Mouse (Mus musculus): ENCODE measurements at regions not wholly inside any gene's neighbourhood (a gene's known extent, or its start where the extent isn't known, plus 50 kb on each side); places are given as distances from the start of the nearest gene placed in this dataset.

- TF ChIP-seq CTCF (IDR thresholded peaks at IDR 0.05; ENCODE audit: low read depth): no peak
- H3K4me1 ChIP-seq (replicated peaks; ENCODE audit: insufficient read depth, low read length): no peaks in the 10 kb centered on the region
These were observed 406.3 kb upstream of the Fam92a start for GRCm38 (mm10) chr4:12578102-12578501.

DNA sequence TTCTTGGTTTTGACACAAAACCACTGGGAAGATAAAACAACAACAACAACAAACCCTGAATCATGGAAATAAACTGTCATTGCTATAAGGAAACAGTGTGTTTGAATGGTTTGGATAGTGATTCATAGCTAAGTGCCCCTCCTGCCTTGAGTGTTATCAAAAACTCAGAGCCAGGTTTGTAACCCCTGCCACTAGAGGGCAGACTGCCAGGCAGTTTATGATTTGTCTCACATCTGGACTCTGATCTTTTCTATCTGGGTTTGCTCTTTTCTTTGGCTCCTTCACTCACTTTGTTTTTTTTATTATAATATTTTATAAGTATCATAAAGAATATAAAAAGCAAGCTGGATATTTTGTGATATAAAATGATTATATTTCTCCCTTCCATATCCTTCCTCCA lies 400.1 kb upstream of the Fam92a start:
- H3K4me1 ChIP-seq (replicated peaks; ENCODE audit: insufficient read depth, low read length): no peaks in the 10 kb centered on the region
- no peak overlapping the region for H3K27ac ChIP-seq
- H3K4me3 ChIP-seq (replicated peaks; ENCODE audit: low read depth, low read length): no peak overlapping the region
- peak; percentile 62 for TF ChIP-seq CTCF (IDR thresholded peaks at IDR 0.05; ENCODE audit: low read depth)
- no peak overlapping the region for H3K4me2 ChIP-seq (ENCODE audit: low read length)
- DNase-seq (ENCODE audit: low spot score) (peak; percentile 10), ATAC-seq (replicated peaks; ENCODE audit: low FRiP score, low read depth) (no peak)
- no peaks in the 10 kb centered on the region for H3K36me3 ChIP-seq (ENCODE audit: insufficient read depth, low read length)
- no peak overlapping the region for H3K9ac ChIP-seq (ENCODE audit: low read depth, low read length)
- no peaks in the 10 kb centered on the region for H3K9me3 ChIP-seq (replicated peaks; ENCODE audit: low read length)
- H3K27me3 ChIP-seq (ENCODE audit: insufficient read depth, low read length): no peaks in the 10 kb centered on the region

More at GRCm38 (mm10) chr4:12578102-12578501, 406.3 kb upstream of the Fam92a start:
- Histone ChIP-seq H3K4me2 (ENCODE audit: low read length) (no peak overlapping the region), H3K27me3 (ENCODE audit: insufficient read depth, low read length) (no peaks in the 10 kb centered on the region), H3K36me3 (ENCODE audit: insufficient read depth, low read length) (no peaks in the 10 kb centered on the region), H3K9me3 (replicated peaks; ENCODE audit: low read length) (no peaks in the 10 kb centered on the region), H3K4me3 (replicated peaks; ENCODE audit: low read depth, low read length) (no peak overlapping the region), H3K27ac (no peak overlapping the region), H3K9ac (ENCODE audit: low read depth, low read length) (no peak overlapping the region)
- ATAC-seq (replicated peaks; ENCODE audit: low FRiP score, low read depth): no peak
- WGBS: 66% methylated on average over 4 of the region's 4 CpGs
- DNase-seq (ENCODE audit: low spot score): no peak

GRCm38 (mm10) chr4:12570689-12571088 lies 398.9 kb upstream of the Fam92a start:
- no peaks in the 10 kb centered on the region for H3K9me3 ChIP-seq (replicated peaks; ENCODE audit: low read length)
- H3K36me3 ChIP-seq (ENCODE audit: insufficient read depth, low read length): no peaks in the 10 kb centered on the region
- WGBS: 79% methylated on average over 7 of the region's 7 CpGs
- H3K27me3 ChIP-seq (ENCODE audit: insufficient read depth, low read length): no peaks in the 10 kb centered on the region
- H3K4me3 ChIP-seq (replicated peaks; ENCODE audit: low read depth, low read length): no peak overlapping the region
- H3K27ac ChIP-seq: no peak overlapping the region
- H3K4me2 ChIP-seq (ENCODE audit: low read length): no peak overlapping the region
- no peak for TF ChIP-seq CTCF (IDR thresholded peaks at IDR 0.05; ENCODE audit: low read depth)
- no peak for ATAC-seq (replicated peaks; ENCODE audit: low FRiP score, low read depth)
- H3K9ac ChIP-seq (ENCODE audit: low read depth, low read length): no peak overlapping the region
- DNase-seq (ENCODE audit: low spot score): no peak
- H3K4me1 ChIP-seq (replicated peaks; ENCODE audit: insufficient read depth, low read length): no peaks in the 10 kb centered on the region

GRCm38 (mm10) chr4:12567643-12568042 lies 395.8 kb upstream of the Fam92a start:
- TF ChIP-seq CTCF (IDR thresholded peaks at IDR 0.05; ENCODE audit: low read depth): no peak
- no peak for DNase-seq (ENCODE audit: low spot score)
- WGBS: 24% methylated on average over 5 of the region's 5 CpGs
- no peak overlapping the region for H3K27ac ChIP-seq
- no peaks in the 10 kb centered on the region for H3K9me3 ChIP-seq (replicated peaks; ENCODE audit: low read length)
- no peaks in the 10 kb centered on the region for H3K36me3 ChIP-seq (ENCODE audit: insufficient read depth, low read length)
- no peak overlapping the region for H3K9ac ChIP-seq (ENCODE audit: low read depth, low read length)
- ATAC-seq (replicated peaks; ENCODE audit: low FRiP score, low read depth): no peak
- H3K4me1 ChIP-seq (replicated peaks; ENCODE audit: insufficient read depth, low read length): no peaks in the 10 kb centered on the region
- no peak overlapping the region for H3K4me2 ChIP-seq (ENCODE audit: low read length)
- H3K27me3 ChIP-seq (ENCODE audit: insufficient read depth, low read length): no peaks in the 10 kb centered on the region
- no peak overlapping the region for H3K4me3 ChIP-seq (replicated peaks; ENCODE audit: low read depth, low read length)

DNA sequence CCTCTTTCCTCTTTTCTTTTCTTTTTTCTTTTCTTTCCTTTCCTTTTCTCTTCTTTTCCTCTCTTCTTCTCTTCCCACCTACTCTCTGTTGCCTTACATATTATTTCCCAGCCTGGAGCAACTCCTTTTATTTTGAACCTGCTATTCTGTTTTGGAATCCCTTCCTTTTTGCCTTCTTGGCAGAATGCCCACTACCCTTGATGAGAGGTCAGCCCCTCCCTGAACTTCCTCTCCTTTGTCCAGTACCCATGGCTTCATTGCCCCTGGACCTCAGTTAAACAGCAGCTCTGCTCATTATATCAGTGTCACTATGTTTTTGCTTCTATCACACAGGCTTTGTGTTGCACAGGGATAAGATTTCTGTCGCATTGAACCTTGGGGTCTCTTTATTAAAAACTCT lies 391.2 kb upstream of the Fam92a start:
- H3K9me3 ChIP-seq (replicated peaks; ENCODE audit: low read length): no peaks in the 10 kb centered on the region
- no peak overlapping the region for H3K4me2 ChIP-seq (ENCODE audit: low read length)
- no peaks in the 10 kb centered on the region for H3K4me1 ChIP-seq (replicated peaks; ENCODE audit: insufficient read depth, low read length)
- DNase-seq (ENCODE audit: low spot score) (peak; percentile 12), ATAC-seq (replicated peaks; ENCODE audit: low FRiP score, low read depth) (no peak)
- no peak overlapping the region for H3K4me3 ChIP-seq (replicated peaks; ENCODE audit: low read depth, low read length)
- no peak overlapping the region for H3K9ac ChIP-seq (ENCODE audit: low read depth, low read length)
- H3K27me3 ChIP-seq (ENCODE audit: insufficient read depth, low read length): no peaks in the 10 kb centered on the region
- TF ChIP-seq CTCF (IDR thresholded peaks at IDR 0.05; ENCODE audit: low read depth): no peak
- WGBS: 41% methylated on average over 1 of the region's 1 CpGs
- no peaks in the 10 kb centered on the region for H3K36me3 ChIP-seq (ENCODE audit: insufficient read depth, low read length)
- H3K27ac ChIP-seq: no peak overlapping the region

DNA sequence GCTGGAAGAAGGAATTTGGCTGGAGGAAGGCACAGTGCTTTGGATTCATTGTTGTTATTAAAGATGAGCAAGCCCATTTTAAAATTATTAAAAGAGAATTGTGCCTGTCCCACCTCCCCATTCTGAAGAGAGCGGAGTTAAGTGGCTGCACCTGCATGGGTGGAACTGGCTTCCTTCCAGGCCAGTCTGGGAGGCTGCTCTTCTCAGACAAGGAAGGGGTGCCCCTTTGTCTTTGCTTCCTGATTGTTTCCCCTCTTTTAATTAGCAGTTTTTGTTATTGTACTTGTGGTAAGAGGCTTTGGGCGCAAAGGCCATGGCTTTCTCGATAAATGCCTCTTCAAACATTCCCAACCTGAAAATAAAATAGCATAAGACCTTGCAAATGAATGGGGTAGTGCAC lies 388.7 kb upstream of the Fam92a start:
- H3K9ac ChIP-seq (ENCODE audit: low read depth, low read length): no peak overlapping the region
- H3K4me3 ChIP-seq (replicated peaks; ENCODE audit: low read depth, low read length): no peak overlapping the region
- no peaks in the 10 kb centered on the region for H3K9me3 ChIP-seq (replicated peaks; ENCODE audit: low read length)
- WGBS: 64% methylated on average over 3 of the region's 3 CpGs
- H3K4me2 ChIP-seq (ENCODE audit: low read length): no peak overlapping the region
- H3K27me3 ChIP-seq (ENCODE audit: insufficient read depth, low read length): no peaks in the 10 kb centered on the region
- DNase-seq (ENCODE audit: low spot score) (no peak), ATAC-seq (replicated peaks; ENCODE audit: low FRiP score, low read depth) (no peak)
- TF ChIP-seq CTCF (IDR thresholded peaks at IDR 0.05; ENCODE audit: low read depth): no peak
- no peaks in the 10 kb centered on the region for H3K36me3 ChIP-seq (ENCODE audit: insufficient read depth, low read length)
- no peak overlapping the region for H3K27ac ChIP-seq
- H3K4me1 ChIP-seq (replicated peaks; ENCODE audit: insufficient read depth, low read length): no peaks in the 10 kb centered on the region

DNA sequence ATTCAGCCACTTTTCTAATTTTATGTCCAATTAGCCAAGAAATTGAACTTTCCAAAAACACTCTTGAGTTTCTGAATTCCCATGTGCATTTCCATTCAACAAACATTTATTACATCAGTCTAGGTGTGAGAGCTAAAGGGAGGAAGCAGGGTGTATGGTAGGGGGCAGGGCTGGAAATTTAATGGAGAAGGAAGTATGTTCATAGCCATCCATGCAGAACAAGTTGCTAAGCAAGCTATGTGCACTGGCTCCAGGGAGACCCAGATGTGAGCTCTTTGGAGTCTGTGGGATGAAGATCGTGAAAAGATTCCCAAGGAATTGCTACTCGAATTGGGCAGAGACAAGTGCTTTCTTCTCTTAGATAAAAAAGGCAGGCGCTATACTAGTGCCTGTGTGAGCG lies 388.2 kb upstream of the Fam92a start:
- DNase-seq (ENCODE audit: low spot score): no peak
- no peak overlapping the region for H3K4me3 ChIP-seq (replicated peaks; ENCODE audit: low read depth, low read length)
- 77% methylated on average over 4 of the region's 4 CpGs for WGBS
- TF ChIP-seq CTCF (IDR thresholded peaks at IDR 0.05; ENCODE audit: low read depth): no peak
- H3K4me1 ChIP-seq (replicated peaks; ENCODE audit: insufficient read depth, low read length): no peaks in the 10 kb centered on the region
- no peak for ATAC-seq (replicated peaks; ENCODE audit: low FRiP score, low read depth)
- no peaks in the 10 kb centered on the region for H3K27me3 ChIP-seq (ENCODE audit: insufficient read depth, low read length)
- H3K9me3 ChIP-seq (replicated peaks; ENCODE audit: low read length): no peaks in the 10 kb centered on the region
- no peaks in the 10 kb centered on the region for H3K36me3 ChIP-seq (ENCODE audit: insufficient read depth, low read length)
- H3K27ac ChIP-seq: no peak overlapping the region
- no peak overlapping the region for H3K9ac ChIP-seq (ENCODE audit: low read depth, low read length)
- no peak overlapping the region for H3K4me2 ChIP-seq (ENCODE audit: low read length)

All from kidney, postnatal 0 days (tissue).